In the genomic region with DNA sequence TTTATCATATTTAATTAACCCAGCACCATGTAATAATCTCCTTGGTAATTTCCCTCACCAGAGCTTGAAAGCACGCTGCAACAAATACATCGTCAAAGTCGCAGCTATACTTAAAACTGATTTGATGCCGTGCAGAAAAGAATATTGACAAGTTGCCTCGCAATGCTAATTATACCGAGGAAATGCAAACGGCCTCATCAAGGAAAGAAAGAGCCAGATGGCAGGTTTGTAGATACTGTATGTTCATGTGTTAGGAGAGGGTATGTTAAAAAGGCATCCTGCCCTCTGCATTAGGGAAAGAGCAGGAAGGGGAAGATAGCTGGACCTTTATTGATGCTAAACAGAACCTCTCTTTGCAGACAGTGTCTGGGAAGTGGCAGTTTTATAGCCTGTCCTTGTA, we compare ENCODE assay signal across 31 mouse cellular contexts.
DNase-seq lines count a peak whose midpoint lies in the region; ATAC-seq lines count a peak whose summit lies in the region.
"Had no signal": no experiment of that assay in that cellular context is flagged by ENCODE, and none has a peak within 500 bp of the region (broad histone marks: within the 10 kb centered on the region; RNA-seq: fewer than 3 reads in every experiment).

No protein-coding gene starts in this region.

- WGBS in forebrain, embryonic 14.5 days: 34% methylated on average over 7 of the region's 7 CpGs
- WGBS in forebrain, embryonic 11.5 days: 73% methylated on average over 7 of the region's 7 CpGs
- 85% methylated on average over 7 of the region's 7 CpGs for WGBS in heart, embryonic 10.5 days

- peaks cover 10% of the 10 kb centered on the region; the same call in 1 of the 2 replicates for H3K4me1 ChIP-seq in forebrain, embryonic 14.5 days (ENCODE audit: control insufficient read depth, insufficient read depth, low read length)
- no peaks in the 10 kb centered on the region for H3K4me1 ChIP-seq in forebrain, embryonic 11.5 days (replicated peaks; ENCODE audit: control insufficient read depth, insufficient read depth, low read length)
- H3K4me1 ChIP-seq in heart, embryonic 10.5 days: no peaks in the 10 kb centered on the region
- H3K4me1 ChIP-seq: embryonic facial prominence, embryonic 10.5 days; embryonic facial prominence, embryonic 13.5 days; hindbrain, embryonic 10.5 days had no signal

- no peaks in the 10 kb centered on the region for H3K27me3 ChIP-seq in forebrain, embryonic 14.5 days (replicated peaks; ENCODE audit: control insufficient read depth, insufficient read depth, low read length)
- no peaks in the 10 kb centered on the region for H3K27me3 ChIP-seq in forebrain, embryonic 11.5 days (ENCODE audit: control insufficient read depth, insufficient read depth, low read length)
- no peaks in the 10 kb centered on the region for H3K27me3 ChIP-seq in heart, embryonic 10.5 days (ENCODE audit: insufficient read depth, poor library complexity, severe bottlenecking)
- H3K27me3 ChIP-seq: CH12.LX; embryonic facial prominence, embryonic 13.5 days; hindbrain, embryonic 13.5 days; Patski had no signal

- DNase-seq in forebrain, embryonic 14.5 days (ENCODE audit: low spot score): peak; percentile 79
- no peak for DNase-seq in forebrain, embryonic 11.5 days (ENCODE audit: low spot score)
- peak; percentile 31 for DNase-seq in heart, embryonic 10.5 days (ENCODE audit: low spot score)
- DNase-seq in heart, adult 8-10 months (ENCODE audit: low spot score): no peak
- DNase-seq in brain, embryonic 18.5 days (ENCODE audit: low read depth, low spot score): peak; percentile 45
- no peak for DNase-seq in urinary bladder, adult 2 months (ENCODE audit: low spot score)
- DNase-seq: adrenal gland, postnatal 10 days; adrenal gland, postnatal 36 days; B cell, adult 2 months; cerebellum, adult 11-12 months; cerebellum, adult 8-10 months; cerebellum, postnatal 10 days; cerebellum, postnatal 36 days; embryo, embryonic 11 days; gastrocnemius, adult 2 months; gastrocnemius, postnatal 14 days; heart, adult 18-20 months; heart, postnatal 36 days; kidney, adult 18-20 months had no signal

- peak; percentile 70; the same call in 1 of the 2 replicates for ATAC-seq in forebrain, embryonic 14.5 days
- no peak for ATAC-seq in forebrain, embryonic 11.5 days (replicated peaks; ENCODE audit: low FRiP score)
- no peak for ATAC-seq in inflammation-experienced regulatory T-cells, adult 6 months
- ATAC-seq: hindbrain, embryonic 16.5 days; intestine, embryonic 16.5 days; Patski had no signal

- H3K36me3 ChIP-seq in forebrain, embryonic 14.5 days (ENCODE audit: control insufficient read depth, insufficient read depth, low read length): no peaks in the 10 kb centered on the region
- no peaks in the 10 kb centered on the region for H3K36me3 ChIP-seq in forebrain, embryonic 11.5 days (ENCODE audit: control insufficient read depth, insufficient read depth, low read length)
- H3K36me3 ChIP-seq in heart, embryonic 10.5 days: no peaks in the 10 kb centered on the region
- H3K36me3 ChIP-seq: embryonic facial prominence, embryonic 10.5 days; embryonic facial prominence, embryonic 13.5 days; G1E; hindbrain, embryonic 10.5 days; hindbrain, embryonic 13.5 days had no signal

- 0 out of 2 replicates have a peak overlapping the region, but pooled peaks have one; percentile 6 for H3K9ac ChIP-seq in forebrain, embryonic 14.5 days (ENCODE audit: low read length)
- H3K9ac ChIP-seq in forebrain, embryonic 11.5 days (ENCODE audit: low read length): no peak overlapping the region
- H3K9ac ChIP-seq: embryonic facial prominence, embryonic 13.5 days; hindbrain, embryonic 13.5 days had no signal

- H3K27ac ChIP-seq in forebrain, embryonic 14.5 days (ENCODE audit: low read depth, low read length): peak overlapping the region; percentile 67
- no peak overlapping the region for H3K27ac ChIP-seq in forebrain, embryonic 11.5 days (ENCODE audit: low read depth, low read length)
- no peak overlapping the region for H3K27ac ChIP-seq in heart, embryonic 10.5 days
- H3K27ac ChIP-seq: embryonic facial prominence, embryonic 10.5 days; embryonic facial prominence, embryonic 13.5 days; gastrocnemius, adult 2 months; hindbrain, embryonic 10.5 days; hindbrain, embryonic 13.5 days had no signal

- no peak overlapping the region; the same call in 1 of the 2 replicates for H3K4me2 ChIP-seq in forebrain, embryonic 14.5 days (ENCODE audit: low read length)
- no peak overlapping the region for H3K4me2 ChIP-seq in forebrain, embryonic 11.5 days (ENCODE audit: low read depth, low read length, severe bottlenecking)
- H3K4me2 ChIP-seq: embryonic facial prominence, embryonic 13.5 days; heart, embryonic 11.5 days; hindbrain, embryonic 13.5 days had no signal

- no peak overlapping the region for H3K4me3 ChIP-seq in forebrain, embryonic 14.5 days (ENCODE audit: low read depth, low read length)
- H3K4me3 ChIP-seq in forebrain, embryonic 11.5 days (ENCODE audit: low read depth, low read length): no peak overlapping the region
- H3K4me3 ChIP-seq in heart, embryonic 10.5 days: no peak overlapping the region
- H3K4me3 ChIP-seq: embryonic facial prominence, embryonic 10.5 days; embryonic facial prominence, embryonic 13.5 days; erythroblast, embryonic 14.5 days; gastrocnemius, adult 2 months; hindbrain, embryonic 10.5 days; hindbrain, embryonic 13.5 days had no signal

- H3K9me3 ChIP-seq in forebrain, embryonic 14.5 days (replicated peaks; ENCODE audit: control insufficient read depth, low read length): no peaks in the 10 kb centered on the region
- H3K9me3 ChIP-seq in forebrain, embryonic 11.5 days (ENCODE audit: control insufficient read depth, low read length): no peaks in the 10 kb centered on the region
- H3K9me3 ChIP-seq in heart, embryonic 10.5 days: no peaks in the 10 kb centered on the region
- H3K9me3 ChIP-seq: embryonic facial prominence, embryonic 10.5 days; embryonic facial prominence, embryonic 13.5 days; hindbrain, embryonic 10.5 days; hindbrain, embryonic 13.5 days had no signal

Comparison
In these comparisons a context has a peak if more than half of its experiments do, and no peak if none do; other contexts are left out.
1. DNase-seq: peak in forebrain, embryonic 14.5 days (single experiment), heart, embryonic 10.5 days (single experiment) and brain, embryonic 18.5 days (single experiment); none in forebrain, embryonic 11.5 days (single experiment), heart, adult 8-10 months (single experiment) and urinary bladder, adult 2 months (single experiment).